Mouse (Mus musculus): Measurements from ENCODE around the gene Ankrd39.

Ankrd39 gene

DNA sequence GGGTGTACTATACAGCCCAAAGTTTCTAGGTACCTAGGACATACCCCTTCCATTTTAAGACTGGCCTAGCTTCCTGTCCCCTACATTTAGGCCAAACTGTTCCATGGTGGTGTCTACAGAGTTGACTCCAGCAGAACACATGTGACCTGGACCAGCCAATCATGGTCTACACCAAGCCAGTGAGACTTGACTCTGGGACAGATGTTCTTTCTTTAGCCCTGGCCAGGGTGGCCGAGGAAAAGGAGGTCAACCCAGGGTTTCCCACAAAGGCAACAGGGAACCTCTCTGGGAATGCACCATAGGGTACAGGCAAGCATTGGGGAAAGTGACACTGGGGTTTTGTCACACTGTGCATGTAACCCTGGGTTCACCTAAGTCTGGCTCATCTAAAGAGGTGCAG is 25.5 kb upstream of the Ankrd39 start:
- DNase-seq (ENCODE audit: low read depth, low spot score), result no peak

DNA sequence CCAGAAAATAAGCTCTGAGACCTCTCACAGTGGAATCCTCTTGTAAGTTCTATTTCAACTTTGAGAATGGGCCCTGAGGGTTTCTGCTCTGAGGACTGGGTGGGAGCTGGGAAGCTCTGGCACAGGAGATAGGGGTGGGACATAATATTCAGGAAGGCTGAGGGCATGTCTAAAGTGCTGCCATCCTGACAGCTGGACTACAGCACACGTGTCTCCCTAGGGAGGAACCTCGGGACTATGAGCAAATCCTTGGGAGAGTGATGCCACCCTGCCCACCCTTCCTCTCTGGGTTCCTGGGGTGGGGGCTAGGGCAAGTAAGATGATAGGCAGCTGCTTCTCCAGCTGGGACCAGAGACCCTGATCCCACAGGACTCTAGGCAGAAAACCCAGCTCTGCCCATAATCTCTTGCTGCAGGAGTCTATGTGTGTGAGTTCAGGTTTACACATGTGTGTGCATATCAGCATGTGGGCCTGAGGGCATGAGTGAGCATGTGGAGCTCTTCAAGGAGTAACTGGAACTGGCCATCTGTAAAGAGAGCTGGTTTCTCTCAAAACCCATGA is 25.0 kb upstream of the Ankrd39 start:
- DNase-seq (ENCODE audit: low read depth, low spot score), result no peak

- no peak for DNase-seq (ENCODE audit: low read depth, low spot score)
Observed at GRCm38 (mm10) chr1:36571627-36572026, 24.4 kb upstream of the Ankrd39 start.

DNA sequence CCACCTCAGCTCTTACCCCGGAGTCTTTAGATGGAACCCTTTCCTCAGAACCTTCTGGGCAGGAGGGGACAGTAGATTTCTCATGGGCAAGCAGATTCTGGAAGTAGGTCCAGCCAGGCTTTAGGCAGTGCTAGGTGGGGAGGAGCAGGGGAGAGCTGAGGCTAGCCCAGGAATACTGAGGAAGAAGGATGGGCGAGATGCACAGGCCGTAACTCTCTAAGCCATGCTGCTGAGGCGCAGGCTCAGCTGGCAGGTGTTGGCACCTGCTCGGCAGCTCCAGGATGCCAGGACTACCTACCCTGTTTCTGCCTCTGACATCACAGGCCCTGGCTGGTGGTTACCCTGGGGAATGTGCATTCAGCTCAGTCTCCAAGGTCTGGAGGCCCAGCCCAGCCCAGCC is 23.1 kb upstream of the Ankrd39 start:
- DNase-seq (ENCODE audit: low read depth, low spot score), result no peak

- DNase-seq (ENCODE audit: low read depth, low spot score), result peak; percentile 49
Observed at GRCm38 (mm10) chr1:36569694-36570276, 22.5 kb upstream of the Ankrd39 start.

DNA sequence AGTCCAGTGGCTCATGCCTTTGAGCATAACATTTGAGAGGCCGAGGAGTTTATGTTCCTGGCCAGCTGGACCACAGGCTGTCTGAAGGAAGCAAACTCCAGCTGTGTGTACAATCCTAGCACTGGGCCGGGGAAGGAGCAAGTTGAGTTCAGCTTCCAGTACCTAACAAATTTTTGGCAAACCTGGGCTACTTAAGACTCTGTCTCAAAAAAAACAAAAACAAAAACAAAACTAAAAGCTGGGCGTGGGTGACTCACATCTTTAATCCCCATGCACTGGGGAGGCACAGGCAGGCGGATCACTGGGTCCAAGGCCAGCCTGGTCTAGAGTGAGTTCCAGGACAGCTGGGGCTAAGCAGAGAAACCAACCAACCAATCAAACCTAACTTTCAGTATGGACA is 21.5 kb upstream of the Ankrd39 start:
- peak; percentile 41 for DNase-seq (ENCODE audit: low read depth, low spot score)

DNA sequence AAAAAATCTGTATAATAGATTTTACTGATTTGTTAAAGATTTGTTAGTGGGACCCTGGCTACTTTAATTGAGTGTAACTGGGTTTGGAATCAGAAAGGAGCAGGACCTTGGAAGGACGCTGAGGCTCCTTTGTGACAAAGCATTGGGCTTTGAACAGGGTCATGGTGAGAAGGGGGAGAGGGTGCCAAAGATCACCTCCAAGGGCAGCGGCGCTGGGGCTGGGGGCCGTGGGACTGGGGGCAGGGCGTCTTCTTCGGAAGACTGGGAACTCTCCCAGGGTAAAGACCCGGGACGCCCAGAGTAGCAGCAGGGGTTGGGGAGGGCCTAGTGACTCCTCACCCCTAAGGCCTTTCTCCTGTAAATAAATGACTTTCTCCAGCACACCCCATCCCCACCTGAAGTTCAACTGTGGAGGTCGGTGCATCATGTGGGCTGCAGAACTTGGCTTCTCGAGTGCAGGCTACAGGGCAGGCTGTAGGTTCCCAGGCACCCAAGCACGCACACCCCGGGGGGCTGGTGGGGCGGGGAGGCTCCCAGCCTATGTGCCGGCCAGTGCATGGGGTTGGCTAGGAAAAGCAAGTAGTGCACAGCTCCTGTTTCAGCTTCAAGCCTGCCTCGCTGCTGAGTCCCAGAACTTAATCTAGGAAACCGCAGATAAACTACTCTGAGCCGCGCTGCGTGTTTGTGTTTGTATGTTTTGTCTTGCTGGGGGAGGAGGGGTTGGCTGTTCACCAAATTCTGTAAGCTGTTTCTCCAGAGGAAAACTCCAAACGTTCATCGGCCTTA is 20.8 kb upstream of the Ankrd39 start:
- no peak for DNase-seq (ENCODE audit: low read depth, low spot score)

GRCm38 (mm10) chr1:36566425-36566824 is 19.2 kb upstream of the Ankrd39 start:
- peak; percentile 45 for DNase-seq (ENCODE audit: low read depth, low spot score)

GRCm38 (mm10) chr1:36564101-36564500 is 16.9 kb upstream of the Ankrd39 start:
- DNase-seq (ENCODE audit: low read depth, low spot score), result no peak

DNA sequence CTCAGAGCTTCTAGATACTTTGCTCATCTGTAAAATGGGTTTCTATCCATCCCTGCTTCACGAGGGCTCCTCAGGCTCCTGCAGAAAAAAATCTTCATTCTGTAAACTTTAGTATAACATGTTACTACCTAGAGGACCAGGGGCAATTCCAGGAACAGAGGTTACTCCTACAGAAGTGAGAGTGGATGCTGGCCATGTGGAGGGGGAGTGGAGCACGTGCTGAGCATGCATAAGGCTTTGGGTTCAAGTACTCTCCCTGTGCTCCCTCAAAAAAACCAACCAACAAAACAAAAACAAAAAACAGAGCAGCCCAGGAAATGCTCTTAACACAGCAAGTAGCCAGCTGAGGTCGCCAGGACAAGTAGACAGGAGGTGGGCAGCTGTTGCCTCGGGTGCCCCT is 16.4 kb upstream of the Ankrd39 start:
- no peak for DNase-seq (ENCODE audit: low read depth, low spot score)

DNA sequence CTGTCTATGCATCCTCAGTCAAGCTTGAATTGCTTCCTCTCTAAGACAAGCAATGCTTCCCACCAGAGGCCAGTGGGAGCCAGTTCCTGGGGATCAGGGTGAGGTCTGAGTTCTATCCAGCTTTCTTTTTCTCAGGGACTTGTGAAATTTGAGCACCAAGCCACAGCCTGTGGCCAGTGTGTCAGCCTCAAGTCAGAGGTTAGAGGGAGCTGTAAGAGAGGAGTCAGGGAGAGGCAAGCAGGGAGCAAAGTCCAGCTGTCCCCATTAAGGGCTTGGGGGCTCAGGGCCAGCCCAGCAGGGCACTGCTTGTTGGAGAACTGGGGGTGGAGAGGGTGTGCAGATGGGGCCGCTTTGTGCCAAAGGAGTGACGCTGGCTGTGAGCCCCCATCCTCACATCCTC is 16.0 kb upstream of the Ankrd39 start:
- peak; percentile 68 for DNase-seq (ENCODE audit: low read depth, low spot score)

DNA sequence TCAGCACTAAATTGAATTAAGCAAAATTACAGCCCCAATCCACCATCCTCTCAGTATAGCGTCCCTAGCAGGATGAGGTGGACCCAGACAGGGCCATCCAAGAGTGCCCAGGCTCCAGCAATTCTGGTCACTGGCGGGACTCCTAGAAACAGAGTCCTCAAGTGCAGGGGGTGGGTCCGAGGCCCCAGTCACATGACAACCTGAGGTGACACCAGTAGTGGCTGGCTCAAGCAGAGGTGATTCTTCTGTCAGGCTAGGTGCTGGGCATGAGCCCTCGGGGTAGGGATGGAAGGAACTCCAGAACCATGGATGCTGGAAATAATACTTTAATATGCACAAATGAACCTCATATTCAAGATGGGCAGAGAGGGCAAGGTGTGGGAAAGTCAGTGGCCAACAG is 15.1 kb upstream of the Ankrd39 start:
- no peak for DNase-seq (ENCODE audit: low read depth, low spot score)

GRCm38 (mm10) chr1:36560903-36561302 is 13.7 kb upstream of the Ankrd39 start:
- DNase-seq (ENCODE audit: low read depth, low spot score), result no peak

DNA sequence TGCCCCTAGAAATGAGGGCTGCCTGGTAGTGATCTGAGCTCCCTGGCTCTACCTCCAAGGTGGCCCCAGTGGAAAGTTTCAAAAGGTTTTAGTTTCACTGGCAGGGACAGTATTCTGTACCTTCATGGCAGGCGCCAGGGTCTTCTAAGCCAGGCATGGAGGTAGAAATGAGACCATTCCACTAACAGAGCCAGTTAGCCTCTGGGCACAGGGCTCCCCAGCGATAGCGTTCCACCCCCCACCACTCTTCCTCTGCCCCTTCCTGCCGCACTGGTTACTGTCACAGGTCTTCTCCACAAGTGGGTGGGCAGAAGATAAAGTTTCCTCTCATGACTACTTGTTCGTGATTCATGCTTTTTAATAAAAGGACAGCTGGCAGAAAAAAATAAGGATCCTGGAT is 12.6 kb upstream of the Ankrd39 start:
- no peak for DNase-seq (ENCODE audit: low read depth, low spot score)

DNA sequence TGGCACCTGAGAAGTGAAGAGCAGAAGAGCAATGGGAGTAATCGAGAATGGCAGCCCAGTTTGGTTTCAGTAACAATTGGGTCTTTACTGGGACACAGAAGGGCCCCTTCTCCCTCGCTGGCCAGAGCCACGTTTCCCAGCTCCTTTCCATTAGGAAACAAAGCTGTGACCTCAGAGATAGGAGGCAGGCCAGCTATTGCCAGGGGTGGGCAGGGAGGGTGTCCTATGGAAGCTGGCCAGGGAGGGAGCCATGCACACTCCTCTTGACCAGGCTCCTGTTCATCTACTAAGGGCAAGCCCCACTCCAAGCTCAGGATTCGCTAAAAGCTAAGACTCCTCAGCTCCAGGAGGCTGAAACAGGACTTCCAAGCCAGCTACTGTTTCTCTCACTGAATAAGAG is 12.0 kb upstream of the Ankrd39 start:
- DNase-seq (ENCODE audit: low read depth, low spot score), result no peak

DNA sequence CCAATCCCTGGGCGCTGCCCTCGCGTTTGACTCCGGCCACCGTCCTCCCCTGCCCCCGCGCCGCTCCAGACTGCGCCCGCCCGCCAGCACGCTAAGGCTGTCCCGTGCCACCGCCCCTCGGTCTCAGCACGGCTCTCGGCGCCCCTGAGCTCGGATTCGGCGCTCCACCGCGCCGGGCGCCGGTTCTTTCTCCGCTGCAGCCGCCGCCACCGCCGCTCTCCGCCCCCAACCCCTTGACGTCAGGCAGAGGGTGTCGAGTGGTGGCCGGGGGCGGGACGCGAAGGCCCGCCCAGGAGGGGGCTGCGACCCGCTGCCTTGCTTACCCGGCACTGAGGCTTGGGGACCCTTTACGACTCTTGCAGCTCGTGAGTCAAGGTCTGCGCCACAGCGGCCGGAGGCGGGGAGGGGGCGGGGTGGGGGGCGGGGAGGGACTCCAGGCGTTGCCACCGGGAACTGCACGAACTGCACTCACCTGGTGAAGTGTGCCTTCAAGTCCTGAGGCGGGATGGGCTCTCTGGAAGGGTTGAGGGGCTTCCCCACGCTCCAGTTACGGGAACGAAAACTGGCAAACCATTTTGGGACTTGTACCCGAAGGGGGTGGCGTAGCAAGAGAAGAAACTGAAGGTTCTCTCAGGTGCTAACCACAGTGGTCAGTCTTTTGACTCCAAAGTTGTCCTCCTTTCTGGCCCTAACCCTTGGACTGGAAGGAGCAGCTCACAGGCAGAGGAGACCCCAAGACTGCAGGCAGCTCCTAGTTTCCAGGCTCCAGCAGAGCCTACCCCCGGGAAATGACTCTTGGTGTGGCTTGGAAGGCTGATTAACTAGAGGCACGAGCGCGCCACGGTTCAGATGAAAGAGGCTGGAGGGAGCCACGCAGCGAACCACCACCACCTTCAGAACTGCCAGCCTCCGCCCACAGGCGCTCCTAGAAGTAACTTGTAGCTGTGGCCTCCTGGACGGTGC is 11.1 kb upstream of the Ankrd39 start, which contains the start of gene Sema4c:
Gene Sema4c (minus strand): TSS at position 319 of the 963 bp plus-strand sequence.
- no peak for DNase-seq (ENCODE audit: low read depth, low spot score)

GRCm38 (mm10) chr1:36557457-36558011 is 10.3 kb upstream of the Ankrd39 start:
- no peak for DNase-seq (ENCODE audit: low read depth, low spot score)

DNA sequence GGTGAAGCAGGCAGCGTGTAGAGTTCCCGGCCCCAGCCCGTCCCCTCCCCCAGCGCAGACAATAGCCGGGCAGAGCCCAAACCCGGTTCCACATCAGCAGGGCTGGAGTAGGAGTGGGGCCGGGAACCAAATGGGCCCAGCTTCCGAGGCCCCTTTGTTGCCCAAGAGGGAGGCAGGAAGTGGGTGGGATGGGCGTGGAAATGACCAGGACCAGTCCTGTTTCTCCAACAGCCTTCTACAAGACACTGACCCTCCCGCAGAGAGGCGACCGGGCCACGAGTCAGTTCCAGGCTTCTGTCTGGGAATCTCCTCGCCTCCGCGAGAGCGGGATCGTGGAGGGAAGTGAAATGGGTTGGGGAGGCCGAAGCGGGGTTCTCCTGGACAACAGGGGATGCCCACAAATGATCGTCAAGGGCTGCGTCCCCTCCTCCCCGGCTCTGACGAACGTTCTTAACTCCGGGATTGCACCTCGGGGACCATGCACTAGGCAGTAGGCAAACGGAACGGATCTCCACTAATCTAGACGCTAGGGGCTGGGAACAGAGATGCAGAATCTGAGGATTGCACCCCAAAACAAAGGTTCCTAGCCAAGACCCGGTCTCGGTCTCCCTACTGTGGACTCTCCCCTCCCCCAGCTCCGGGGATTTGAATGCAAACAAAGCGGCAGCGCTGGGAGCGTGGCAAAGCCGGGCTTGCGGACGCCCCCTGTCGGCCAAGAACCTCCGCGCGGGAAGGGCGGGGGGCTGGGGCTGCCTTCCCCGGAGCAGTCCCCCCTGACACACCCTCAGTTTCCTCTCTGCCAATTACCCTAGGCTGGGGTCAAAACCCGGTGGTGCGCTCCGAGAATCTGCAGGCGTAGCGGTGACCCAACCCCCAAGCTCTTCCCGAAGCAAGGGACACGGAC is 9.6 kb upstream of the Ankrd39 start:
- DNase-seq (ENCODE audit: low read depth, low spot score), result peak; percentile 96

- peak; percentile 69 for DNase-seq (ENCODE audit: low read depth, low spot score)
Observed at GRCm38 (mm10) chr1:36555798-36556395, 8.7 kb upstream of the Ankrd39 start.
